Mouse (Mus musculus) lung, postnatal 0 days (tissue): ENCODE results near the gene Th.
A peak's percentile ranks its signal among the peaks of the same experiment; 100 is the strongest.

Experiments
- CTCF ChIP-seq: IDR thresholded peaks from 2 replicates; pipeline ENCODE4 v1.5.1; 2016; ENCODE audit warnings: antibody characterized with exemption, mild to moderate bottlenecking
- EP300 ChIP-seq: IDR thresholded peaks from 2 replicates; pipeline ENCODE4 v1.6.1; 2016; ENCODE audit warnings: antibody characterized with exemption, mild to moderate bottlenecking, control low read depth

- TF ChIP-seq CTCF (peak; percentile 100), EP300 (no peak)
Observed at GRCm38 (mm10) chr7:142918641-142919628, 12.0 kb downstream of the Th start.
